Mouse (Mus musculus): ENCODE results near the gene Zfp617.
"Not testable (repeated sequence)": the region's sequence is repeated elsewhere in the genome, so short reads cannot be mapped to it uniquely, and the experiment has no call there.

Gene Zfp617

DNA sequence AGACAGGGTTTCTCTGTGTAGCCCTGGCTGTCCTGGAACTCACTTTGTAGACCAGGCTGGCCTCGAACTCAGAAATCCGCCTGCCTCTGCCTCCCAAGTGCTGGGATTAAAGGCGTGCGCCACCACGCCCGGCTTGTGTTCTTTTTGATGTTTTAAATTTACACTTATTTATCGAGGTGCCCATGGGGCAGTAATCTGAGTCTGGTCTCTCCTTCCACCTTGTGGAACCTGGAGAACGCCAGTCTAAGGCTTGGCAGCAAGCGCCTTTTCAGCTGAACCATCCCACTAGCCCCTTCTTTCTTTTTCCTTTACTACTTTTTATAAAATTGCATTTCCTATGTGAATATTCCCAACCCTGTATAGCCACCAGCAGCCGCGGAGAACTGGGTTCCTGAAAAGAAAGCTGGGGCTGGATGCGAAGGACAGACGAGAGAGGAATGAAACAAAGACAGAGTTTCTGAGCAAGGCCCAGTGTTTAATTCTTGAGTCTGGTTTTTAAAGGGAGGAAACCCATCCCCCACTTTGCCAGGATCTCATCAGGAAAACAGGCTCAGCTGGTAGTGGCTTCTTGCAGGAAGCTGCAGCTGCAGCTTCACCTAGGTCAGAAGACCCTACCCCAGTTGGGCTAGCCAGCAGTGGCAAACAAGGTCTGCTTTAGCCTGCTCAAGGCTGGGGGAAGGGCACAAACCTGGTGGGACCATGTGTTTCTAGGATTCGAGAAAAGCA, 43.2 kb downstream of the Zfp617 start:
- intact Hi-C loops (cut with DNase I): no loop called here

DNA sequence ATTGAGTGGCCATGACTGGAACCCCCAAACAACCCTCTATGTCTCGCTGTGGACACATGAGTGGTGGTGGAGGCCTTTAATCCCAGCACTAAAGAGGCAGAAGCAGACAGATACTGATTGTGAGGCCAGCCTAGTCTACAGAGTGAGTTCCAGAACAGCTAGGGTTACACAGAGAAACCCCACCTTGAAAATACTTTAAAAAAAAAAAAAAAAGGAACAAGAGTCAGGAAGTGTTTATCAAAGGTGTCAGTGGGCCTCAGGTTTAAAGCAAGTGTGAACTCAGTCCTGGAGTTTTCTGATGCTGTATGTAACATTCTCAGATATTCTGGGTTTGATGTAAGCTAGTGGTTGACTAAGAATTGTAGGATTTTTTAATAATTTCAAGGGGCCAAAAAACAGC, 44.1 kb downstream of the Zfp617 start:
- intact Hi-C loops (cut with DNase I): no loop called here

- intact Hi-C loops (cut with DNase I): not testable (repeated sequence)
These were observed 44.7 kb downstream of the Zfp617 start for GRCm38 (mm10) chr8:71952961-71953700.

GRCm38 (mm10) chr8:71954666-71955065, 46.2 kb downstream of the Zfp617 start:
- intact Hi-C loops (cut with DNase I): no loop called here

- intact Hi-C loops (cut with DNase I): loop anchor here (5.0 kb wide), 1 partner anchor 33 kb away; no protein-coding TSS in a partner anchor
These were observed 52.0 kb downstream of the Zfp617 start for GRCm38 (mm10) chr8:71960483-71960882.

GRCm38 (mm10) chr8:71961796-71962195, 53.4 kb downstream of the Zfp617 start:
- intact Hi-C loops (cut with DNase I): loop anchor here (5.0 kb wide), 1 partner anchor 34 kb away; no protein-coding TSS in a partner anchor

DNA sequence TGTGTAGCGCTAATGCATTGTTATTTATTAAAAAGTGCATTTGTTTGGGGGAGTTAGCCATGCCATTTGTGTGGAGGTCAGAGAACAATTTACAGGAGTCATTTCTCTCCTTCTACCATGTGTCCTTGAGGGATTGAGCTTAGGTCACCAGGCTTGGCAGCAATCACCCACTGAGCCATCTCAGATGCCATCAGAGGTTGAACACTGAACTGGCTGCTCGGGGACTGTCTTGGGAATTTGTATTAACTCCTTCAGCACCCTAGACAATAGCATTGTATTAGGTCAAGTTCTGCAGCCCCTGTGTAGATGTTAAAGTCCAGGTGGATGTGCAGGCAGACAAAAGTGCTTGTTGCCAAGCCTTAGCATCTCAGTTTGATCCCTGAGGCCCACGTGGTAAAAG, 55.6 kb downstream of the Zfp617 start:
- intact Hi-C loops (cut with DNase I): loop anchor here (5.0 kb wide), 1 partner anchor 37 kb away; no protein-coding TSS in a partner anchor

GRCm38 (mm10) chr8:71965166-71965565, 56.7 kb downstream of the Zfp617 start:
- intact Hi-C loops (cut with DNase I): no loop called here

GRCm38 (mm10) chr8:71966411-71966810, 58.0 kb downstream of the Zfp617 start:
- intact Hi-C loops (cut with DNase I): no loop called here

- intact Hi-C loops (cut with DNase I): no loop called here
These were observed 58.8 kb downstream of the Zfp617 start for GRCm38 (mm10) chr8:71967261-71967660.

- intact Hi-C loops (cut with DNase I): no loop called here
These were observed 59.7 kb downstream of the Zfp617 start for GRCm38 (mm10) chr8:71968100-71968499.

- intact Hi-C loops (cut with DNase I): no loop called here
These were observed 60.2 kb downstream of the Zfp617 start for GRCm38 (mm10) chr8:71968636-71969035.

DNA sequence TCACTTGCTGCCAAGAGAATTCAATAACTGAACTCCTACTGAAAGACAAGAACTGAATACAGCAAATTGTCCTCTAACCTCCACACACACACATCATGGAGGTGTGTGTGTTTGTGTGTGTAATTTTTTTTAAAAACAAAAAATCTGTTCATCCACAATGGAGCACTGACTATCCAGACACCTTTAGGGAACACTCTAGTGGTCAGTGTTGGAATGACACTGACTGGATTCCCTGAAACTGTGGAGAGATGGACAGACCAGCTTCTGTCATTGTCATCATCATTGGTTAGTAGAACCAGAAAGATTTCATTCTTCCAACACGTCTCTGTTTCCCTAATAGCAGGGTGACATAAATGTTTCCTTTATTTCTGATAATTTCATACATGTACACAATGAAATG, 63.5 kb downstream of the Zfp617 start:
- intact Hi-C loops (cut with DNase I): loop anchor here (5.0 kb wide), 1 partner anchor 65 kb away; the partner anchor contains the start of genes Zfp617 and Zfp882

DNA sequence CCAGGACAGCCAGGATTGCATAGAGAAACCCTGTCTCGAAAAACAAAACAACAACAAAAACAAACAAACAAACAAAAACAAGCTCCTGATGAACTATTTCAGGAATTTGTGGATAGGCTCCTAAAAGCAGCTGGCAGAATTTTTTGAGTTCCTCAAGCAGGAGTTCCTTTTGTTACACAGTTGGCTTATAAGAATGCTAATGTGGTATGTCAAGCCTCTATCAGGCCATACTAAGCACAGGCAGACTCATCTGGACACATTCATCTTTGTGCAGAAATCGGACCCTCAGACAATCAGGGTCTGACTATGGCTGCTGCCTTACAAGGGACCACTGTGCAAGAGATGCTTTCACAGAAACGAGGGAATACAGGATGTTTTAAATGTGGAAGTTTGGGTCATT, 65.8 kb downstream of the Zfp617 start:
- intact Hi-C loops (cut with DNase I): loop anchor here (5.0 kb wide), 1 partner anchor 67 kb away; the partner anchor contains the start of genes Zfp617 and Zfp882

DNA sequence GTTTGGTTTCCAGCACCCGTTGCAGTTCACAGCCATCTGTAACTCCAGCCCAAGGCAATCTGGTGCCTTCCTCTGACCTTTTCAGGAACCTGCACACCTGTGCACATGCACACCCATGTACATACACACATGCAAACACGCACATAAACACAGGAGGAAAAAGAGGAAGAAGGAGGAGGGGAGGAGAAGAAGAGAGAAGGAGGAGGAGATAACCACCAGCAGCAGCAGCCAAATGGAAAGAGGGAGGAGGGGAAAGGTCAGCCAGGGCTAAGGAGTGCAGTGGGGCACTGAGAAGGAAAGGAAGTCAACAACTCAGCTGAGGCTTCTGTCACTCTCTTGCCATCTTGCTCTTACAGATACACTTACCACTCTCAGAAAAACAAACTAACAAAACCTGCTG, 72.6 kb downstream of the Zfp617 start:
- intact Hi-C loops (cut with DNase I): no loop called here

DNA sequence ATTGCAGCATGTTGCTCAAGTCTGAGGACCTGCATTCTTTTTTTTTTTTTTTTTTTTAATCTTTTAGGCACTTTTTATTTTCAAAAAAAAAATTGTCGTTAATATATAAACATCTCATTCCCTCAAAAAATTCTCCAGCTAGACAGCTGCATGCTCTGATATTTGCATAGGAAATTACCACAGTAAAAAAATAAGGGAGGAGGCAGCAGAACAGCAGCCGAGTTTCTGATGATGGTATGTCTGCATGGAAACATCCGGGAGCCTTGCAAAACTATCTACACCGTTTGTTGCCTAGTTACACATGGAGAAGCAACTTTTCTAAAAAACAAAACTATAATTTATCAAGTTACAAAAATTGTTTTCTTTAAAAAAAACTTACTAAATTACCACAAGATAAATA, 73.0 kb downstream of the Zfp617 start:
- intact Hi-C loops (cut with DNase I): no loop called here

Data from adrenal gland (tissue).